Mouse (Mus musculus) forebrain, embryonic 16.5 days (tissue): ENCODE measurements at regions not wholly inside any gene's neighbourhood (a gene's known extent, or its start where the extent isn't known, plus 50 kb on each side); places are given as distances from the start of the nearest gene placed in this dataset.

Source experiments
- ATAC-seq: fragments of 200-750 bp; cut with Nextera tagmentation; 2 replicates; pipeline ENCODE4 v1.8.0; 2017; ENCODE audit warnings: mild to moderate bottlenecking, moderate library complexity
- H3K27ac ChIP-seq: fragments of 300-500 bp; sonication (generic); 2 replicates; pipeline ENCODE4 v1.5.1; 2014; ENCODE audit warnings: low read length, control low read depth
- H3K27me3 ChIP-seq: fragments of 300-500 bp; sonication (generic); replicated peaks from 2 replicates; pipeline ENCODE4 v1.6.1; 2014; ENCODE audit warnings: low read length; ENCODE audit not compliant: control insufficient read depth, insufficient read depth
- H3K36me3 ChIP-seq: fragments of 300-500 bp; sonication (generic); 2 replicates; pipeline ENCODE4 v1.6.1; 2014; ENCODE audit not compliant: control insufficient read depth, insufficient read depth
- H3K4me1 ChIP-seq: fragments of 300-500 bp; sonication (generic); replicated peaks from 2 replicates; pipeline ENCODE4 v1.6.1; 2014; ENCODE audit warnings: low read length; ENCODE audit not compliant: control insufficient read depth, insufficient read depth
- H3K4me2 ChIP-seq: fragments of 300-500 bp; sonication (generic); 2 replicates; pipeline ENCODE4 v1.6.1; 2014; ENCODE audit warnings: mild to moderate bottlenecking, low read length, control low read depth
- H3K4me3 ChIP-seq: fragments of 300-500 bp; sonication (generic); replicated peaks from 2 replicates; pipeline ENCODE4 v1.5.1; 2014; ENCODE audit warnings: mild to moderate bottlenecking, low read length, control low read depth
- H3K9ac ChIP-seq: fragments of 300-500 bp; sonication (generic); replicated peaks from 2 replicates; pipeline ENCODE4 v1.6.1; 2014; ENCODE audit warnings: low read depth, low read length, control low read depth
- H3K9me3 ChIP-seq: fragments of 300-500 bp; sonication (generic); 2 replicates; pipeline ENCODE4 v1.6.1; 2016; ENCODE audit warnings: low read length; ENCODE audit not compliant: control insufficient read depth
- WGBS: fragments of 180-500 bp; shearing (Covaris S2); extraction: QIAGEN DNeasy Blood & Tissue Kit; methylation state at CpG from one replicate; pipeline ENCODE4 v1.1.7; 2014; 5-methylcytosine and 5-hydroxymethylcytosine counted together

DNA sequence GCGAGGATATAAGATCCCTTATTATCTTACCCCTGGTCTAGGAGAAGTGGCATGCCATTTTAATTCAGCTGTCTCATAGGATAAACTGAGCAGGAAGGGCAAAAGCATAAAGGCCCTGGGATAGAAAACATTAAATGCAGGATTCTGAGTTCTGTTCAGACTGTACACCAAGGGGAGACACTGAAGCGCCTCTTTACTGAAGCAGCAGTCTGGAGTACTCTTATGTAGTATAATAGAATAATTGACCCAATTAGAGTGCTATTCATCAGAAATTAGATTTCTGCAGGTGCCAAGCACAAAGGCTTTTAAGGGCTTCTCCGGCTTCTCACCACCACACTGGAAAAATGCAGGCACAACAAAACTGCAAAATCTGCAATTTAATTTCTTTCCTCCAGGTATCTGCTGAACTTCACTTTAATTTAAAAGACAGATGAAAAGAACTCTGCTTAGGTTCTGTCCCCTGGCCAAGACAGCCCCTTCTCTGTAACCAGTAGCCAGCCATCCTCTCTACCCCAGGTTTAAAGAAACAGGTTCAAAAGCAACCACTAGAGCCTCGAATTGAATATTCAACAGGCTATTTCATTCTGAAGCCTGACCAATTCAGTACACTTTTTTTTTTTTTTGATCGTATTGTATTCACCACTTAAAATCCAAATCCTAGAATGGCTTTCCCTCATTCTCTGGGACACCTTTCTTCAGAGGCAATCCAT lies 708.6 kb downstream of the Ndufa4 start:
- ATAC-seq: peak; percentile 80
- H3K9me3 ChIP-seq: no peaks in the 10 kb centered on the region
- H3K4me3 ChIP-seq: no peak overlapping the region
- no peak overlapping the region for H3K27ac ChIP-seq
- no peaks in the 10 kb centered on the region for H3K27me3 ChIP-seq
- H3K4me1 ChIP-seq: no peaks in the 10 kb centered on the region
- no peak overlapping the region for H3K4me2 ChIP-seq
- no peak overlapping the region for H3K9ac ChIP-seq
- WGBS: 14% methylated on average over 5 of the region's 5 CpGs
- H3K36me3 ChIP-seq: no peaks in the 10 kb centered on the region

- WGBS: 31% methylated on average over 3 of the region's 3 CpGs
- 0 out of 2 replicates have a peak, but pooled peaks have one; percentile 23 for ATAC-seq
Observed at GRCm38 (mm10) chr6:11198089-11198488, 709.2 kb downstream of the Ndufa4 start.

More at GRCm38 (mm10) chr6:11198089-11198488, 709.2 kb downstream of the Ndufa4 start:
- H3K4me2 ChIP-seq: no peak overlapping the region
- H3K27me3 ChIP-seq: no peaks in the 10 kb centered on the region
- H3K36me3 ChIP-seq: no peaks in the 10 kb centered on the region
- H3K9me3 ChIP-seq: no peaks in the 10 kb centered on the region
- H3K27ac ChIP-seq: no peak overlapping the region
- H3K4me1 ChIP-seq: no peaks in the 10 kb centered on the region
- H3K9ac ChIP-seq: no peak overlapping the region
- H3K4me3 ChIP-seq: no peak overlapping the region
